Mouse (Mus musculus): Measurements from ENCODE around the gene Zfp653. TPM values are rescaled to one million over a fixed set of nuclear protein-coding genes. Genes with fewer than 3 reads are reported as not detected.

The Zfp653 gene
- polyA plus RNA-seq, 1 experiment from 2014 or later = 10.9 TPM

DNA sequence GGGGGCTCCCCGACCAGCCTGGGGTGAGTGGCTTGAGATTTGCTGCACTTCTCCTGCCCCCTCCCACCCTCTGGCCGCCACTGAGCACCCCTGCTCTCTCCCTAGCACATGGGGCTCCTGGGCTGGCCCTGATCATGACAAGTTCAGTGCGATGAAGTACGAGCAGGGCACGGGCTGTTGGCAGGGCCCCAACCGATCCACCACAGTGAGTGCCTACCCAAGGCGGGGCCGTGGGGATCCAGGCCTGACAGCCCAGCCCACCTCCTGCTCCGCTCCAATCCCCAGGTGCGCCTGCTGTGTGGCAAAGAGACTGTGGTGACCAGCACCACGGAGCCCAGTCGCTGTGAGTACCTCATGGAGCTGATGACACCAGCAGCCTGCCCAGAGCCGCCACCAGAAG, 58.4 kb downstream of the Zfp653 start:
- 90% methylated on average over 13 of the region's 13 CpGs for WGBS
- no peak for ATAC-seq (ENCODE audit: insufficient number of reproducible peaks, low FRiP score, low TSS enrichment, low read depth)
- H3K9me3 ChIP-seq = no peaks in the 10 kb centered on the region
- H3K9ac ChIP-seq = no peak overlapping the region
- H3K4me2 ChIP-seq = no peak overlapping the region
- no peak overlapping the region for H3K4me3 ChIP-seq
- H3K4me1 ChIP-seq = no peaks in the 10 kb centered on the region
- no peak overlapping the region for H3K27ac ChIP-seq
- H3K27me3 ChIP-seq = no peaks in the 10 kb centered on the region
- peaks cover 70% of the 10 kb centered on the region for H3K36me3 ChIP-seq

- no peaks in the 10 kb centered on the region for H3K4me1 ChIP-seq
- H3K27ac ChIP-seq = no peak overlapping the region
- ATAC-seq (ENCODE audit: insufficient number of reproducible peaks, low FRiP score, low TSS enrichment, low read depth) = no peak
- no peak overlapping the region for H3K9ac ChIP-seq
- 85% methylated on average over 5 of the region's 5 CpGs for WGBS
- H3K36me3 ChIP-seq = peaks cover 87% of the 10 kb centered on the region
- no peaks in the 10 kb centered on the region for H3K27me3 ChIP-seq
- no peak overlapping the region for H3K4me2 ChIP-seq
- no peaks in the 10 kb centered on the region for H3K9me3 ChIP-seq
- no peak overlapping the region for H3K4me3 ChIP-seq
Observed at GRCm38 (mm10) chr9:22011055-22011454, 60.1 kb downstream of the Zfp653 start.

Small RNA genes within 50 kb of the gene (microRNA-seq; reads per million reads assigned to microRNA genes)
- not detected for gene Mir7084

Other genes with a start within 250 kb of the Zfp653 start
- gene Angptl8, start 235.9 kb downstream of the Zfp653 start, polyA plus RNA-seq (2015; fragmentation: Nextera tagmentation; extraction: Ambion mirVana) = 0.64 and 0.70 TPM in 2 replicates
- 38.1 and 41.0 TPM in 2 replicates for gene Dock6, start 218.7 kb downstream of the Zfp653 start, polyA plus RNA-seq (2015; fragmentation: Nextera tagmentation; extraction: Ambion mirVana)
- gene Rab3d, start 153.2 kb downstream of the Zfp653 start, polyA plus RNA-seq (2015; fragmentation: Nextera tagmentation; extraction: Ambion mirVana) = 57.3 and 57.7 TPM in 2 replicates
- gene Ccdc159, start 143.9 kb downstream of the Zfp653 start, polyA plus RNA-seq (2015; fragmentation: Nextera tagmentation; extraction: Ambion mirVana) = 3.2 and 4.1 TPM in 2 replicates
- gene Tmem205, start 143.8 kb downstream of the Zfp653 start, polyA plus RNA-seq (2015; fragmentation: Nextera tagmentation; extraction: Ambion mirVana) = 53.4 and 56.0 TPM in 2 replicates
- 8.4 and 8.7 TPM in 2 replicates for gene Plppr2, start 134.3 kb downstream of the Zfp653 start, polyA plus RNA-seq (2015; fragmentation: Nextera tagmentation; extraction: Ambion mirVana)
- gene Swsap1, start 115.6 kb downstream of the Zfp653 start, polyA plus RNA-seq (2015; fragmentation: Nextera tagmentation; extraction: Ambion mirVana) = 7.0 and 9.2 TPM in 2 replicates
- gene Epor, start 107.9 kb downstream of the Zfp653 start, polyA plus RNA-seq (2015; fragmentation: Nextera tagmentation; extraction: Ambion mirVana) = 6.0 and 6.4 TPM in 2 replicates
- 0.70 and 0.87 TPM in 2 replicates for gene Rgl3, start 81.9 kb downstream of the Zfp653 start, polyA plus RNA-seq (2015; fragmentation: Nextera tagmentation; extraction: Ambion mirVana)
- gene Ccdc151, start 68.7 kb downstream of the Zfp653 start, polyA plus RNA-seq (2015; fragmentation: Nextera tagmentation; extraction: Ambion mirVana) = 0.58 and 0.65 TPM in 2 replicates
- 111 and 117 TPM in 2 replicates for gene Prkcsh, start 68.6 kb downstream of the Zfp653 start, polyA plus RNA-seq (2015; fragmentation: Nextera tagmentation; extraction: Ambion mirVana)
- gene Elavl3, start 19.4 kb downstream of the Zfp653 start, polyA plus RNA-seq (2015; fragmentation: Nextera tagmentation; extraction: Ambion mirVana) = 0.05 and 0.10 TPM in 2 replicates
- gene Gm49318, start 117 bp downstream of the Zfp653 start, polyA plus RNA-seq (2015; fragmentation: Nextera tagmentation; extraction: Ambion mirVana) = not detected in 2 replicates
- gene Ecsit, start 14.1 kb upstream of the Zfp653 start, polyA plus RNA-seq (2015; fragmentation: Nextera tagmentation; extraction: Ambion mirVana) = 38.4 and 39.6 TPM in 2 replicates
- 3.1 and 4.2 TPM in 2 replicates for gene Cnn1, start 27.8 kb upstream of the Zfp653 start, polyA plus RNA-seq (2015; fragmentation: Nextera tagmentation; extraction: Ambion mirVana)
- 164 and 173 TPM in 2 replicates for gene Elof1, start 45.8 kb upstream of the Zfp653 start, polyA plus RNA-seq (2015; fragmentation: Nextera tagmentation; extraction: Ambion mirVana)
- gene Acp5, start 64.3 kb upstream of the Zfp653 start, polyA plus RNA-seq (2015; fragmentation: Nextera tagmentation; extraction: Ambion mirVana) = 31.2 and 46.5 TPM in 2 replicates
- 69.3 and 78.2 TPM in 2 replicates for gene Pigyl, start 85.5 kb upstream of the Zfp653 start, polyA plus RNA-seq (2015; fragmentation: Nextera tagmentation; extraction: Ambion mirVana)
- 0.19 and 0.26 TPM in 2 replicates for gene Zfp872, start 116.7 kb upstream of the Zfp653 start, polyA plus RNA-seq (2015; fragmentation: Nextera tagmentation; extraction: Ambion mirVana)
- gene Zfp809, start 154.3 kb upstream of the Zfp653 start, polyA plus RNA-seq (2015; fragmentation: Nextera tagmentation; extraction: Ambion mirVana) = 16.5 and 17.7 TPM in 2 replicates
- gene Zfp599, start 188.5 kb upstream of the Zfp653 start, polyA plus RNA-seq (2015; fragmentation: Nextera tagmentation; extraction: Ambion mirVana) = 4.0 and 4.8 TPM in 2 replicates
- 17.2 and 17.5 TPM in 2 replicates for gene Zfp810, start 236.3 kb upstream of the Zfp653 start, polyA plus RNA-seq (2015; fragmentation: Nextera tagmentation; extraction: Ambion mirVana)

All from limb, embryonic 15.5 days (tissue).